Mouse (Mus musculus): Measurements from ENCODE around the gene Slc25a13. TPM values are rescaled to one million over a fixed set of nuclear protein-coding genes. Genes with fewer than 3 reads are reported as not detected.

Gene Slc25a13
- total RNA-seq, 2 experiments from 2014 or later: 3.4 to 3.7 TPM

- Histone ChIP-seq H3K4me3 (no peak overlapping the region), H3K27ac (no peak overlapping the region)
- DNase-seq (ENCODE audit: low spot score in 2 of 2): no peak
- no peak for TF ChIP-seq CTCF (conservative IDR thresholded peaks at IDR 0.05)
These were observed 145.9 kb downstream of the Slc25a13 start for GRCm38 (mm10) chr6:6071038-6071437.

- no peak for TF ChIP-seq CTCF (conservative IDR thresholded peaks at IDR 0.05)
- no peak overlapping the region for H3K27ac ChIP-seq
- no peak overlapping the region for H3K4me3 ChIP-seq
- no peak for DNase-seq (ENCODE audit: low spot score in 2 of 2)
These were observed 147.0 kb downstream of the Slc25a13 start for GRCm38 (mm10) chr6:6070015-6070414.

- H3K4me3 ChIP-seq: no peak overlapping the region
- TF ChIP-seq CTCF (conservative IDR thresholded peaks at IDR 0.05): no peak
- no peak overlapping the region for H3K27ac ChIP-seq
- no peak for DNase-seq (ENCODE audit: low spot score in 2 of 2)
These were observed 149.8 kb downstream of the Slc25a13 start for GRCm38 (mm10) chr6:6067201-6067600.

- no peak for TF ChIP-seq CTCF (conservative IDR thresholded peaks at IDR 0.05)
- DNase-seq (ENCODE audit: low spot score in 2 of 2): no peak
- H3K27ac ChIP-seq: no peak overlapping the region
- no peak overlapping the region for H3K4me3 ChIP-seq
These were observed 158.4 kb downstream of the Slc25a13 start for GRCm38 (mm10) chr6:6058548-6058947.

GRCm38 (mm10) chr6:6053946-6054345 lies 163.0 kb downstream of the Slc25a13 start:
- Histone ChIP-seq H3K27ac (no peak overlapping the region), H3K4me3 (no peak overlapping the region)
- DNase-seq (ENCODE audit: low spot score in 2 of 2): no peak
- TF ChIP-seq CTCF (conservative IDR thresholded peaks at IDR 0.05): no peak

GRCm38 (mm10) chr6:6052696-6053095 lies 164.3 kb downstream of the Slc25a13 start:
- Histone ChIP-seq H3K4me3 (no peak overlapping the region), H3K27ac (no peak overlapping the region)
- no peak for TF ChIP-seq CTCF (conservative IDR thresholded peaks at IDR 0.05)
- no peak for DNase-seq (ENCODE audit: low spot score in 2 of 2)

GRCm38 (mm10) chr6:6046729-6047424 lies 170.1 kb downstream of the Slc25a13 start:
- Histone ChIP-seq H3K27ac (no peak overlapping the region), H3K4me3 (no peak overlapping the region)
- DNase-seq (ENCODE audit: low spot score in 2 of 2): no peak
- TF ChIP-seq CTCF (conservative IDR thresholded peaks at IDR 0.05): no peak

GRCm38 (mm10) chr6:6038773-6039550 lies 178.0 kb downstream of the Slc25a13 start:
- DNase-seq (ENCODE audit: low spot score in 2 of 2): no peak
- no peak overlapping the region for H3K27ac ChIP-seq
- TF ChIP-seq CTCF (conservative IDR thresholded peaks at IDR 0.05): no peak
- H3K4me3 ChIP-seq: no peak overlapping the region

GRCm38 (mm10) chr6:6027664-6028063 lies 189.3 kb downstream of the Slc25a13 start:
- no peak overlapping the region for H3K4me3 ChIP-seq
- H3K27ac ChIP-seq: no peak overlapping the region
- no peak for DNase-seq (ENCODE audit: low spot score in 2 of 2)
- TF ChIP-seq CTCF (conservative IDR thresholded peaks at IDR 0.05): no peak

- no peak overlapping the region for H3K4me3 ChIP-seq
- TF ChIP-seq CTCF (conservative IDR thresholded peaks at IDR 0.05): no peak
- H3K27ac ChIP-seq: no peak overlapping the region
- no peak for DNase-seq (ENCODE audit: low spot score in 2 of 2)
These were observed 193.0 kb downstream of the Slc25a13 start for GRCm38 (mm10) chr6:6023976-6024375.

GRCm38 (mm10) chr6:6016931-6017330 lies 200.0 kb downstream of the Slc25a13 start:
- no peak for TF ChIP-seq CTCF (conservative IDR thresholded peaks at IDR 0.05)
- no peak for DNase-seq (ENCODE audit: low spot score in 2 of 2)
- Histone ChIP-seq H3K4me3 (no peak overlapping the region), H3K27ac (no peak overlapping the region)

GRCm38 (mm10) chr6:6015616-6016015 lies 201.4 kb downstream of the Slc25a13 start:
- DNase-seq (ENCODE audit: low spot score in 2 of 2): no peak
- no peak overlapping the region for H3K4me3 ChIP-seq
- no peak for TF ChIP-seq CTCF (conservative IDR thresholded peaks at IDR 0.05)
- H3K27ac ChIP-seq: no peak overlapping the region

- Histone ChIP-seq H3K4me3 (no peak overlapping the region), H3K27ac (no peak overlapping the region)
- no peak for TF ChIP-seq CTCF (conservative IDR thresholded peaks at IDR 0.05)
- no peak for DNase-seq (ENCODE audit: low spot score in 2 of 2)
These were observed 205.6 kb downstream of the Slc25a13 start for GRCm38 (mm10) chr6:6011364-6011763.
